Mouse (Mus musculus) urinary bladder, adult 2 months (tissue): ENCODE results near the gene Tom1l2. TPM values are rescaled to one million over a fixed set of nuclear protein-coding genes. Genes with fewer than 3 reads are reported as not detected.
A peak's percentile ranks its signal among the peaks of the same experiment; 100 is the strongest.

Experiments used
- DNase-seq: peaks from one replicate; pipeline ENCODE4 v3.0.0; 2022; ENCODE audit warnings: low spot score
- polyA plus RNA-seq: library from polyadenylated mRNA; depleted of rRNA; stranded (reverse); fragments of >200 nt; gene quantifications from 2 replicates; pipeline ENCODE4 v1.2.3, GENCODE M21; 2012

The Tom1l2 gene
- polyA plus RNA-seq, 1 experiment: 71.5 TPM

DNA sequence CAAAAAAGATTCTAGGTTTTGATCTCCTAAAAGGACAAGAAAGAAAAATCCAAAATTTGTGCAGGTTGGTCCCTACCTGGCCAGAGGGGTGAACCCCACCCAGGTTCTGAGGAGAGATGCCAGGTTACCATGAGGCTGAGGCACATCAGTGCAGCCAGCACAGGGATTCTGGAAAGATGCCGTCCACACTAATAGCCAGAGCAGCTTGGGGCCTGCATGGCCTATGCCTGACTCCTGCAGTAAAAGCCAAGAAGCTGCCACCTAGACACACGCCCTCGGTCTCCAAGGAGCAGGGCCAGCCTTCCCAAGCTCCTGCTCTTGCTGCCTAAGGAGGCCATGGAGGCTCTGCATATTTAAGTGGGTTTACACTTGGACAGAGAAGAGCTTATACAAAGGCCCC is 121.4 kb downstream of the Tom1l2 start:
- no peak for DNase-seq

DNA sequence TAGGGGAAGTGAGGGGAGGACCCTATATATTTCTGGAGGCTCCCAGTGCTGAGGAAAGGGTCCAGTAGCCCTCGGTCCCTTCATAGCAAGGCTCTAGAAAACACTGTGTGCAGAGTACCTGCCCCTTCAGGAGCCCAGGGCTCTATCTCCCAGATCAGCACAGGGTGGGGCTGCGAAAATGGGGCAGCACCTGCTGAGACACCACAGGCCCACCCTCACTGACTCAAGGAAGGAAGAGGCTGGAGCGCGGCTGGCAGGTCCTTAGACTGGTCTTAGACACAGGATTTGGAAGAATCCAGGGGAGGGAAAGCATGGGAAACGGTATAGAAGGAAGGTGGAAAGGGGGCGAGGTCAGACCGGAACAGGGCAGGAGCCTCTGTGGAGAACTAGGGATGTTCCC is 122.2 kb downstream of the Tom1l2 start:
- no peak for DNase-seq

- peak; percentile 26 for DNase-seq
Observed at GRCm38 (mm10) chr11:60229821-60230220, 122.9 kb downstream of the Tom1l2 start.

GRCm38 (mm10) chr11:60228525-60228924 is 124.2 kb downstream of the Tom1l2 start:
- DNase-seq: peak; percentile 23

GRCm38 (mm10) chr11:60225874-60226273 is 126.8 kb downstream of the Tom1l2 start:
- no peak for DNase-seq

DNA sequence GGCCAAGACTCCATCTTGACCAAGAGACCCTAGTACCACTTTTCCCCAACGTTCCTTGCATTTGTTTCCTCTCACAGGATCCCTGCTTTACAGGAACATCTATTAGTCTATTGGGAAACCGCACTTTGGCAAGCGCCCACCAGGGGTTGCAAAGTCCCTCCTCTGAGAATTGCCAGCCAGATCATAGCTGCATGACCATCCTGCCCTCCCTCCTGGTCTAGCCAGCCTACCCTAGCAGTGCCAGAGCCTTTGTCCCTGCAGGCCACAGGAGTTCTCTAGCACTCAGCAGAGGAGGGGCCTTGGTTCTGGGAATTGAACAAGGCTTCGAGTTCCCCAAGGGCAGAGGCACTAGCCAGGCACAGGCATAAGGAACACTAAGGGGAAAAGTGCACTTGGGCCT is 128.0 kb downstream of the Tom1l2 start:
- peak; percentile 22 for DNase-seq

DNA sequence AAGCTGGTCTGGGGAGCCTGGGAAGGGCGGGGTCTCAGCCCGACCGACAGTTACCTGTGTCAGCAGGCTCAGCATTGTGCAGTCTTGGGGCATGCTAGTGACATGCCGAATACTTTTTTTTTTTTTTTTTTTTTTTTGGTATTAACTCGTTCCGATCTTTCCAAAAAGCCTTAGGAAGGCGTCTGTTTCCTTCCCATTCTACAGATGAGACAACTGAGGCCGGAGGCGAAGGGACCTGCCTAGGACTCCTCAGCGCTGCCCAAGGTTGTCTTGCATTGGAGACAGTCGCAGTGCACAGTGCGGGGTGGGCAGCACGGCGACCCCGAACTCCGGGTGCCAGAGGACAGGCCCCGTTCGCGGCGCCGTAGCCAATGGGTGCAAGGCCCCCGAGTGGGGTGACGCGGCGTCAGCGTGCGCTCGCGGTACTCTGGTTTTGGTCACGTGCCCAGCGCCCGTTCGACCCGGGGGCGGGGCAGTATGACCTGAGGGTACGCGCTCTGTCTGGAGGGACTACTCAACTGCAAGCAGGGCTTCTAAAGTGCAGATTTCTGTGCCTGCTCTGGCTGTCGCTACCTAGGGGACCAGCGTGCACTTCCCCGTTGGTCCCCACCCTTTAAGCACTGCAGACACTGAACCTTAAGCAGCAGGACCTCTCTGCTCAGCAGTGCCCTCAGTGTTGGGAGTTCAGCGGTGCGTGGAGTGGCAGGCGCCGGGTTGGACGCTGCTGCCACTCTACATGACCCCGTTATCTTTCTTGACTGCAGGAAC is 130.1 kb downstream of the Tom1l2 start, which contains the start of gene Srebf1:
TSS of gene Srebf1 (minus strand) at position 113 of the 768 bp plus-strand sequence.
- DNase-seq: peak; percentile 74

GRCm38 (mm10) chr11:60222085-60222468 is 130.6 kb downstream of the Tom1l2 start:
- no peak for DNase-seq

DNA sequence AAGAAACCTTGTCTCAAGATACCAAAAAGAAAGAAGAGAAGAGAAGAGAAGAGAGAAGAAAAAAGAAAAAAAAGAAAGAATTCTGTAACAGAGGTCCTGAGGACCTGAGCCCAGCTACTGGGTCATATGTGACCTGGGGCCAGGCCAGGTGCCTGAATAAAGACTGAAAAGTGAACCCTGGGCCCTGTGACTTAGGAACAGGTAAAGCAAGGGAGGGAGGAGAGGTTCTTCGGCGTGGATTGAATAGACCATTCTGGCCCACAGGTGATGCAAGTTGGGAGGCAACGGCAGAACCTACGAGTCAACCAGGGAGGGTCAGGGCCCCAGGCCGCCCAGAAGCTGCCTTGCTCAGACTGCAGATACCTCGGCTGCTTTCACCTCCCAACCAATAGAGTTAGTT is 131.3 kb downstream of the Tom1l2 start:
- no peak for DNase-seq

DNA sequence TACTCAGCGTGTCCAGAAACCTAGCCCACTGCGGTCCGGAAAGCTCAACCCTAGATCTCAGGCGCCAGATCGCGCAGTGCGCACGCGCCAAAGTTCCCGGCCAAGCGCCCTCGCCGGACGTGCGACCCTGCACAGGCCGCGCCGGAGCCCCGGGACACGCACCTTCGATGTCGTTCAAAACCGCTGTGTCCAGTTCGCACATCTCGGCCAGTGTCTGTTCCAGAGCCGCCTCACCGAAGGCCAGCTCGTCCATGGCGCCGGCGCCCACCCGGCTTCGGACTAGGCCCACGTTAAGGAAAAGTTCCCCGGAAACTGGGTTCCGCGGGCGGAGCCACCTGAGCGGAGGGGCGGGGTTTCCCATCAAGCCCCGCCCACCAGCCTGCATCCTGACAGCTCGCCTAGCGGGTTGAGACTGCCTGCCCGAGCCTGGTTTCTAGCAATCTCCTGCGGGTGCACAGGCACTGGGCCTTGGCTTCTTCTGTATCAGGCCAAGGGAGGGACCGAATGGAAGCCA is 132.4 kb downstream of the Tom1l2 start:
- peak; percentile 96 for DNase-seq

GRCm38 (mm10) chr11:60219609-60220008 is 133.1 kb downstream of the Tom1l2 start:
- DNase-seq: no peak

DNA sequence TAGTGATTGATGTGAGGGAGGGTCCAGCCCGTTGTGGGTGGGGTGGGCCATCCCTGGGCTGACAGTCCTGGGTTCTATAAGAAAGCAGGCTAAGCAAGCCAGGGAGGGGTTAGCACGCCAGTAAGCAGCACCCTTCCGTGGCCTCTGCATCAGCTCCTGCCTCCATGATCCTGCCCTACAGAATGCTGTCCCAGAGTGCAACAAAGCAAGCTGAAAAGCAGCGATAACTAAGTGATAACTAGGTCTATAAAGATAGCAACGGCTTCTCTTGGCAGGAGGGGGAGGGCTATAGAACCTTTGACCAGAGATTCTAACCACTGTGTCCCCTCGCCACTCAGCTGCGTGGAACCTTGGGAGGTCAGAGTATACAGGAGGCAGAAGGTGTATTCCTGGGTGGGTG is 135.2 kb downstream of the Tom1l2 start:
- no peak for DNase-seq

DNA sequence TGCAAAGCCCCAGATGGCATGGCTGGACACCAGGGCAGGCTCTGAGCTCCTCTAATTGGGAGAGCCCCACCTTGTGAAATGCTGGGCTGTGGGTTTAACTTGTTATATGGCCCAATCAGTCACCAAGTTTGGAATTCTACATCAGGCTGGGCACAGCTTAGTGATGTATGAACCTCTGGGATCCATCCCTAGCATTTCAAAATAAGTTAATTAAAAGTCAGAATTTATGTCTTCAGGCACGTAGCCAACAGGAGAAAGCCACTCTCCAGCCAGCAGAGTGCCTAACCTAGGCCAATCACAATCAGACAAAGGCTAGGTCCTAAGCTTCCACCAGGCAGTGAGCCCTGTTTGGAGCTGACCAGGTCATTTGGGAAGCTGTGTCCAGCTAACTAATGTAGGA is 136.0 kb downstream of the Tom1l2 start:
- no peak for DNase-seq

DNA sequence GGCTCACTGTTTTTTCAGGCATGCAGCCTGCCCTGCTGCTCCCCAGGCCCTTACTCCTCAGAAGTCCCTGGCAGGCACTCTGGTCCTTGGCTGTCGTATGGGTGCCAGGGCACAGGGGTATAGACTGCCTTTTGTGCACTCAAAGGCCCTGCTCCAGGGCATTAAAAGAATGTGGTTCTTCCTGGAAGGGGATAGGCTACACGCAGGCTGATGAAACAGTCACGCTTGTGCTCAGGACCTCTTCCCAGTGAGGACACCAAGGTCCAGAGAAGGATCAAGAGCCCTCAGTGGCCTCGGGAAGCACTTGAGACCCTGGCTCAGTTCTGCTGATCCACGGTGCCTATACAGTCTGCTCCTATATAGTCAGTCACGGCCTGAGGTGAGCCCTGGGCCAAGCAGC is 139.4 kb downstream of the Tom1l2 start:
- DNase-seq: no peak

DNA sequence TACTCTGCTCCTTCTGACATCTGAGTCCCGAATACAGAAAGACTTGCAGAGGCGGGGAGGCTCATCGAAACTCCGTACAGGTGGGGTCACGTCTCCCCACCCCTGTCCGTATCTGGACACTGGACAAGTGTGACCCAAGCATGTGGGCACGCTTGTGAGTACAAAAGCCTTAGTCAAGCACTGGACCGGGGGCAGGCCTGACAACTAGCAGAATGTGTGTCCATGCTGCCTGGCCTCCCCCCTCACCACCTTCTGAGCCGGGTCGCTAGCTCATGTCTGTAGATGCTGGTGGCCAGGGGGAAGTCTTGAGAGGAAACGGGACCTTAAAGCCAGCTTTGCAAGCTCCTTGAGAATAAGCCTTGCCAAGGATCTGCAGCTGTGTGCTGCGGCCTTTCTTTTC is 140.9 kb downstream of the Tom1l2 start:
- DNase-seq: no peak

GRCm38 (mm10) chr11:60211152-60211551 is 141.6 kb downstream of the Tom1l2 start:
- DNase-seq: no peak

- peak; percentile 93 for DNase-seq
Observed at GRCm38 (mm10) chr11:60210305-60210724, 142.4 kb downstream of the Tom1l2 start.

- no peak for DNase-seq
Observed at GRCm38 (mm10) chr11:60209933-60210249, 142.8 kb downstream of the Tom1l2 start.

- DNase-seq: peak; percentile 69
Observed at GRCm38 (mm10) chr11:60209217-60209932, 143.3 kb downstream of the Tom1l2 start.

GRCm38 (mm10) chr11:60208712-60209111 is 144.0 kb downstream of the Tom1l2 start:
- DNase-seq: no peak

DNA sequence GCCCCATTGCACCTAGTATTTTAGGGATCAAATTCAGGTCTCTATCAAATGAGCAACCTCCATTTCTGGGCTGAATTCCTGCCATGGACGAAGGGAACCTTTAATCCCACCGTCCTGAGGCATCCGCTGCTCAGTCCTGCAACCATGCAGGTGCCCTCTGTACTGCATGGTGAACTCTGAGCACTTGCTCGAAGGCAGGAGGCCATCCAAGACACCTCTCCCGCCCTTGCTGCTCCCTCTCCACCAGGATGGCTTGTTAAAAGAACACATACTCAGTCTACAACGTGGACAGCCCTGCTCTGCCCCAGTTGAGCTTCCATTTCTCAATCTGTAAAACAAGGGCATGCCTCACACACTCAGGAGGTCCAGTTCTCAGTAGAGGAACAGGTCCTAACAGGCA is 144.5 kb downstream of the Tom1l2 start:
- no peak for DNase-seq

- no peak for DNase-seq
Observed at GRCm38 (mm10) chr11:60206207-60206606, 146.5 kb downstream of the Tom1l2 start.

GRCm38 (mm10) chr11:60205026-60205425 is 147.7 kb downstream of the Tom1l2 start:
- DNase-seq: no peak
